Mouse (Mus musculus) activated CD4-positive, CD25-positive, alpha-beta regulatory T cell, adult 4 months (primary cell): ENCODE data around the gene Npl. TPM values are rescaled to one million over a fixed set of nuclear protein-coding genes. Genes with fewer than 3 reads are reported as not detected.
A peak's percentile ranks its signal among the peaks of the same experiment; 100 is the strongest.
"Not testable (repeated sequence)": the region's sequence is repeated elsewhere in the genome, so short reads cannot be mapped to it uniquely, and the experiment has no call there.

Experiments used
- ATAC-seq: one replicate; pipeline ENCODE4 v1.8.0; 2017
- polyA plus RNA-seq, 2 experiments: library from polyadenylated mRNA; unstranded; fragments of 100-300 nt; shearing (Covaris generic); gene quantifications; one replicate each; pipeline ENCODE4 v1.2.1; 2017

Npl gene
- polyA plus RNA-seq, 2 experiments from 2014 or later: not detected

GRCm38 (mm10) chr1:153486767-153487499 is 62.9 kb downstream of the Npl start:
- peak; percentile 73 for ATAC-seq

GRCm38 (mm10) chr1:153486120-153486519 is 63.7 kb downstream of the Npl start:
- ATAC-seq: not testable (repeated sequence)

GRCm38 (mm10) chr1:153485201-153485796 is 64.5 kb downstream of the Npl start:
- no peak for ATAC-seq

GRCm38 (mm10) chr1:153481025-153481412 is 68.8 kb downstream of the Npl start:
- no peak for ATAC-seq

GRCm38 (mm10) chr1:153480386-153481024 is 69.3 kb downstream of the Npl start:
- peak; percentile 79 for ATAC-seq

GRCm38 (mm10) chr1:153479296-153479695 is 70.5 kb downstream of the Npl start:
- ATAC-seq: no peak

- ATAC-seq: no peak
Observed at GRCm38 (mm10) chr1:153461796-153462195, 88.0 kb downstream of the Npl start.

GRCm38 (mm10) chr1:153456137-153456536 is 93.7 kb downstream of the Npl start:
- no peak for ATAC-seq

GRCm38 (mm10) chr1:153453146-153453642 is 96.7 kb downstream of the Npl start:
- no peak for ATAC-seq

Other genes starting within 250 kb of the Npl start
- gene Lamc1, start 217.3 kb downstream of the Npl start, polyA plus RNA-seq: 1 to 10 TPM; 6.7 to 10.0 TPM
- gene Shcbp1l, start 124.9 kb downstream of the Npl start, polyA plus RNA-seq: under 1 TPM in 1 of 2 experiments, not detected in 1; 0.36 TPM
- 10 to 100 TPM; 23.3 to 28.5 TPM for gene Dhx9, start 62.4 kb downstream of the Npl start, polyA plus RNA-seq
- under 1 TPM in 1 of 2 experiments, not detected in 1; 0.09 TPM for gene Rgs8, start 103.0 kb upstream of the Npl start, polyA plus RNA-seq
- 10 to 100 TPM in 1 of 2 experiments, 1 to 10 TPM in 1; 5.6 to 27.5 TPM for gene Rgs16, start 190.3 kb upstream of the Npl start, polyA plus RNA-seq
- gene Rnasel, start 199.4 kb upstream of the Npl start, polyA plus RNA-seq: 10 to 100 TPM; 38.6 to 49.7 TPM